Mouse (Mus musculus): ENCODE data around the gene Dgat2. TPM values are rescaled to one million over a fixed set of nuclear protein-coding genes. Genes with fewer than 3 reads are reported as not detected.
A peak's percentile ranks its signal among the peaks of the same experiment; 100 is the strongest.

Gene Dgat2
- polyA plus RNA-seq, 1 experiment, result 3.0 TPM

- Histone ChIP-seq H3K36me3 (ENCODE audit: control insufficient read depth, insufficient read depth) (no peaks in the 10 kb centered on the region), H3K4me3 (ENCODE audit: insufficient read depth, poor library complexity, severe bottlenecking) (no peak overlapping the region), H3K79me3 (ENCODE audit: low read depth) (no peaks in the 10 kb centered on the region), H3K79me2 (ENCODE audit: control insufficient read depth, insufficient read depth) (no peaks in the 10 kb centered on the region), H3K27me3 (ENCODE audit: control insufficient read depth, insufficient read depth, insufficient read length) (no peaks in the 10 kb centered on the region), H3ac (ENCODE audit: control insufficient read depth, insufficient read length, low read depth) (no peak overlapping the region)
- peak; percentile 69 for TF ChIP-seq MYOD1 (IDR thresholded peaks at IDR 0.05; ENCODE audit: control insufficient read depth, insufficient read length, low read depth)
- TF ChIP-seq CTCF (IDR thresholded peaks at IDR 0.05; ENCODE audit: control insufficient read depth, insufficient read depth, insufficient read length), result no peak
- no peak for TF ChIP-seq USF1 (IDR thresholded peaks at IDR 0.05; ENCODE audit: low read depth)
- TF ChIP-seq CEBPB (IDR thresholded peaks at IDR 0.05; ENCODE audit: low read depth), result no peak
- TF ChIP-seq MAX (IDR thresholded peaks at IDR 0.05), result no peak
- no peak for TF ChIP-seq MYOG (IDR thresholded peaks at IDR 0.05; ENCODE audit: control insufficient read depth, extremely low read depth, insufficient read length)
- TF ChIP-seq FOSL1 (IDR thresholded peaks at IDR 0.05; ENCODE audit: insufficient read depth, low read length, poor library complexity, severe bottlenecking), result peak; percentile 74
Observed at GRCm38 (mm10) chr7:99215347-99215855, 32.9 kb upstream of the Dgat2 start.

- no peaks in the 10 kb centered on the region for H3K79me2 ChIP-seq (ENCODE audit: control insufficient read depth, insufficient read depth)
- no peaks in the 10 kb centered on the region for H3K79me3 ChIP-seq (ENCODE audit: low read depth)
- no peak overlapping the region for H3K4me3 ChIP-seq (ENCODE audit: insufficient read depth, poor library complexity, severe bottlenecking)
- no peak for TF ChIP-seq MAX (IDR thresholded peaks at IDR 0.05)
- TF ChIP-seq MYOD1 (IDR thresholded peaks at IDR 0.05; ENCODE audit: control insufficient read depth, insufficient read length, low read depth), result no peak
- no peak for TF ChIP-seq USF1 (IDR thresholded peaks at IDR 0.05; ENCODE audit: low read depth)
- TF ChIP-seq CEBPB (IDR thresholded peaks at IDR 0.05; ENCODE audit: low read depth), result no peak
- no peak for TF ChIP-seq CTCF (IDR thresholded peaks at IDR 0.05; ENCODE audit: control insufficient read depth, insufficient read depth, insufficient read length)
- no peak for TF ChIP-seq MYOG (IDR thresholded peaks at IDR 0.05; ENCODE audit: control insufficient read depth, extremely low read depth, insufficient read length)
- no peak for TF ChIP-seq FOSL1 (IDR thresholded peaks at IDR 0.05; ENCODE audit: insufficient read depth, low read length, poor library complexity, severe bottlenecking)
- no peak overlapping the region for H3ac ChIP-seq (ENCODE audit: control insufficient read depth, insufficient read length, low read depth)
- H3K36me3 ChIP-seq (ENCODE audit: control insufficient read depth, insufficient read depth), result no peaks in the 10 kb centered on the region
- no peaks in the 10 kb centered on the region for H3K27me3 ChIP-seq (ENCODE audit: control insufficient read depth, insufficient read depth, insufficient read length)
Observed at GRCm38 (mm10) chr7:99214621-99215185, 32.2 kb upstream of the Dgat2 start.

GRCm38 (mm10) chr7:99213686-99214085 is 31.2 kb upstream of the Dgat2 start:
- TF ChIP-seq MAX (IDR thresholded peaks at IDR 0.05) (no peak), FOSL1 (IDR thresholded peaks at IDR 0.05; ENCODE audit: insufficient read depth, low read length, poor library complexity, severe bottlenecking) (no peak), CTCF (IDR thresholded peaks at IDR 0.05; ENCODE audit: control insufficient read depth, insufficient read depth, insufficient read length) (no peak), MYOG (IDR thresholded peaks at IDR 0.05; ENCODE audit: control insufficient read depth, extremely low read depth, insufficient read length) (no peak), USF1 (IDR thresholded peaks at IDR 0.05; ENCODE audit: low read depth) (no peak), CEBPB (IDR thresholded peaks at IDR 0.05; ENCODE audit: low read depth) (no peak), MYOD1 (IDR thresholded peaks at IDR 0.05; ENCODE audit: control insufficient read depth, insufficient read length, low read depth) (no peak)
- Histone ChIP-seq H3ac (ENCODE audit: control insufficient read depth, insufficient read length, low read depth) (no peak overlapping the region), H3K79me2 (ENCODE audit: control insufficient read depth, insufficient read depth) (no peaks in the 10 kb centered on the region), H3K27me3 (ENCODE audit: control insufficient read depth, insufficient read depth, insufficient read length) (no peaks in the 10 kb centered on the region), H3K79me3 (ENCODE audit: low read depth) (no peaks in the 10 kb centered on the region), H3K4me3 (ENCODE audit: insufficient read depth, poor library complexity, severe bottlenecking) (no peak overlapping the region), H3K36me3 (ENCODE audit: control insufficient read depth, insufficient read depth) (no peaks in the 10 kb centered on the region)

DNA sequence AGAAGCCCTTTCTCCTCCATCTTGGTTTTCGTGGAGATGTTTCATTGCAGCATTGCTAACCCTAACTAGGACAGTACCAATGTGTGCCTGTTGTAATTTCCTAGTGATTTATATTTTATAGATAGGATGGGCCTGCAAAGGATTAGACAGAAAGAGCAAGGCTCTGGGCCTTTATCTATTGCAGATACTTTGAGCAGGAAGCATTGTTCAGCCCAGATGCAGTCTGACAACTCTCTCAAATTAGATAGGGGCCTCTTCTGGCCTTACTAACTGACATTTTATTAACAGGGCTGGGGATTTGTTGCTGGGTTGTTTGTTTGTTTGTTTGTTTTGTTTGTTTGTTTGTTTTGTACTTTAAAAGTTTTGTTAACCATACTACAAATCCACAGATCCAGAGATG is 30.5 kb upstream of the Dgat2 start:
- Histone ChIP-seq H3ac (ENCODE audit: control insufficient read depth, insufficient read length, low read depth) (no peak overlapping the region), H3K27me3 (ENCODE audit: control insufficient read depth, insufficient read depth, insufficient read length) (no peaks in the 10 kb centered on the region), H3K79me2 (ENCODE audit: control insufficient read depth, insufficient read depth) (no peaks in the 10 kb centered on the region), H3K4me3 (ENCODE audit: insufficient read depth, poor library complexity, severe bottlenecking) (no peak overlapping the region), H3K36me3 (ENCODE audit: control insufficient read depth, insufficient read depth) (no peaks in the 10 kb centered on the region), H3K79me3 (ENCODE audit: low read depth) (no peaks in the 10 kb centered on the region)
- TF ChIP-seq USF1 (IDR thresholded peaks at IDR 0.05; ENCODE audit: low read depth) (no peak), MAX (IDR thresholded peaks at IDR 0.05) (no peak), CTCF (IDR thresholded peaks at IDR 0.05; ENCODE audit: control insufficient read depth, insufficient read depth, insufficient read length) (no peak), FOSL1 (IDR thresholded peaks at IDR 0.05; ENCODE audit: insufficient read depth, low read length, poor library complexity, severe bottlenecking) (no peak), CEBPB (IDR thresholded peaks at IDR 0.05; ENCODE audit: low read depth) (no peak), MYOG (IDR thresholded peaks at IDR 0.05; ENCODE audit: control insufficient read depth, extremely low read depth, insufficient read length) (no peak), MYOD1 (IDR thresholded peaks at IDR 0.05; ENCODE audit: control insufficient read depth, insufficient read length, low read depth) (no peak)

- TF ChIP-seq MYOD1 (IDR thresholded peaks at IDR 0.05; ENCODE audit: control insufficient read depth, insufficient read length, low read depth) (no peak), CEBPB (IDR thresholded peaks at IDR 0.05; ENCODE audit: low read depth) (no peak), MYOG (IDR thresholded peaks at IDR 0.05; ENCODE audit: control insufficient read depth, extremely low read depth, insufficient read length) (no peak), MAX (IDR thresholded peaks at IDR 0.05) (no peak), CTCF (IDR thresholded peaks at IDR 0.05; ENCODE audit: control insufficient read depth, insufficient read depth, insufficient read length) (no peak), USF1 (IDR thresholded peaks at IDR 0.05; ENCODE audit: low read depth) (no peak), FOSL1 (IDR thresholded peaks at IDR 0.05; ENCODE audit: insufficient read depth, low read length, poor library complexity, severe bottlenecking) (no peak)
- Histone ChIP-seq H3K79me3 (ENCODE audit: low read depth) (no peaks in the 10 kb centered on the region), H3K4me3 (ENCODE audit: insufficient read depth, poor library complexity, severe bottlenecking) (no peak overlapping the region), H3K27me3 (ENCODE audit: control insufficient read depth, insufficient read depth, insufficient read length) (no peaks in the 10 kb centered on the region), H3ac (ENCODE audit: control insufficient read depth, insufficient read length, low read depth) (no peak overlapping the region), H3K36me3 (ENCODE audit: control insufficient read depth, insufficient read depth) (no peaks in the 10 kb centered on the region), H3K79me2 (ENCODE audit: control insufficient read depth, insufficient read depth) (no peaks in the 10 kb centered on the region)
Observed at GRCm38 (mm10) chr7:99208704-99209103, 26.2 kb upstream of the Dgat2 start.

All from C2C12 (cell line).